Mouse (Mus musculus) small intestine, adult 2 months (tissue): ENCODE results near the gene Timm13.

Experiments
- CTCF ChIP-seq: fragments of 200-500 bp; IDR thresholded peaks from 2 replicates; pipeline ENCODE4 v1.5.1; 2012; ENCODE audit warnings: low read depth, mild to moderate bottlenecking, control low read depth, inconsistent platforms, low read length, moderate library complexity, mixed read lengths; ENCODE audit not compliant: insufficient replicate concordance, insufficient read length; ENCODE audit errors: extremely low read depth
- POLR2A ChIP-seq: fragments of 200-500 bp; IDR thresholded peaks from 2 replicates; pipeline ENCODE4 v1.6.1; 2012; ENCODE audit warnings: low read depth, mild to moderate bottlenecking, control low read depth, inconsistent platforms, low read length, moderate library complexity

DNA sequence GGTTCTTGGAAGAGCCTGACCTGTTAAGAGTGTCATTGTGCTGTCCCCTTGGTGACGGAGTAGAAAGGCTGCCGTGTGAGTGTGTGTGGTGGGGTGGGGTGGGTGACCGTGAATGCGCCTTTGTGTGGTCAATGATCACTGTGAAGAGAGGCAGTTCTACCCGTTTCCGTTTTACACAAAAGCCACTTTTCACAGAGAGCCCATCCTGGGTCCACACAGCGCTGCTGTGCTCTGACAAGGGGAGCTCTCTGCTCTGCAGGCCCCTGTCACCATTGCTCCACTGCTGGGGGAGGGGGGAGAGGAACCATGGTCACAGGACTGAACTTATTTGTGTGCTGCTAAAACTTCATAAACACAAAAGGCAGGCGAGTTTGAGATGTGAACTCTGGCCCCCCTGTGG, 43.4 kb downstream of the Timm13 start:
- no peak for TF ChIP-seq CTCF
- no peak for TF ChIP-seq POLR2A
